Mouse (Mus musculus) lung, embryonic 14.5 days (tissue): ENCODE results near the gene 1700020N01Rik. TPM values are rescaled to one million over a fixed set of nuclear protein-coding genes. Genes with fewer than 3 reads are reported as not detected.

Experiments used
- ATAC-seq: fragments of 200-750 bp; cut with Nextera tagmentation; 2 replicates; pipeline ENCODE4 v1.8.0; 2017; ENCODE audit warnings: mild to moderate bottlenecking, moderate TSS enrichment, moderate library complexity; ENCODE audit not compliant: insufficient read depth
- DNase-seq: peaks from one replicate; pipeline ENCODE4 v3.0.0-alpha.2; 2015
- H3K27ac ChIP-seq: fragments of 300-500 bp; sonication (generic); 2 replicates; pipeline ENCODE4 v1.5.1; 2014; ENCODE audit warnings: low read depth, mild to moderate bottlenecking, moderate library complexity
- H3K27me3 ChIP-seq: fragments of 300-500 bp; sonication (generic); 2 replicates; pipeline ENCODE4 v1.6.1; 2014; ENCODE audit warnings: low read length, control low read depth; ENCODE audit not compliant: insufficient read depth
- H3K36me3 ChIP-seq: fragments of 300-500 bp; sonication (generic); 2 replicates; pipeline ENCODE4 v1.6.1; 2014; ENCODE audit warnings: control low read depth; ENCODE audit not compliant: insufficient read depth
- H3K4me1 ChIP-seq: fragments of 300-500 bp; sonication (generic); 2 replicates; pipeline ENCODE4 v1.6.1; 2014; ENCODE audit warnings: antibody characterized with exemption, control low read depth; ENCODE audit not compliant: insufficient read depth
- H3K4me2 ChIP-seq: fragments of 300-500 bp; sonication (generic); 2 replicates; pipeline ENCODE4 v1.6.1; 2014; ENCODE audit warnings: mild to moderate bottlenecking
- H3K4me3 ChIP-seq: fragments of 300-500 bp; sonication (generic); 2 replicates; pipeline ENCODE4 v1.5.1; 2014; ENCODE audit warnings: low read depth, low read length
- H3K9ac ChIP-seq: fragments of 300-500 bp; sonication (generic); 2 replicates; pipeline ENCODE4 v1.6.1; 2014
- H3K9me3 ChIP-seq: fragments of 300-500 bp; sonication (generic); 2 replicates; pipeline ENCODE4 v1.6.1; 2016; ENCODE audit warnings: low read depth, low read length, control low read depth
- CTCF ChIP-seq: IDR thresholded peaks from 2 replicates; pipeline ENCODE4 v1.5.1; 2016; ENCODE audit warnings: antibody characterized with exemption, low read depth
- WGBS: fragments of 180-500 bp; shearing (Covaris S2); extraction: QIAGEN DNeasy Blood & Tissue Kit; methylation state at CpG from one replicate; pipeline ENCODE4 v1.1.7; 2014; 5-methylcytosine and 5-hydroxymethylcytosine counted together
- polyA plus RNA-seq: library from polyadenylated mRNA; unstranded; fragments of >200 nt; fragmentation: Nextera tagmentation; extraction: Ambion mirVana; gene quantifications from 2 replicates; pipeline ENCODE4 v1.2.1, GENCODE M21; 2014

Gene 1700020N01Rik
- polyA plus RNA-seq, 1 experiment from 2014 or later = not detected

DNA sequence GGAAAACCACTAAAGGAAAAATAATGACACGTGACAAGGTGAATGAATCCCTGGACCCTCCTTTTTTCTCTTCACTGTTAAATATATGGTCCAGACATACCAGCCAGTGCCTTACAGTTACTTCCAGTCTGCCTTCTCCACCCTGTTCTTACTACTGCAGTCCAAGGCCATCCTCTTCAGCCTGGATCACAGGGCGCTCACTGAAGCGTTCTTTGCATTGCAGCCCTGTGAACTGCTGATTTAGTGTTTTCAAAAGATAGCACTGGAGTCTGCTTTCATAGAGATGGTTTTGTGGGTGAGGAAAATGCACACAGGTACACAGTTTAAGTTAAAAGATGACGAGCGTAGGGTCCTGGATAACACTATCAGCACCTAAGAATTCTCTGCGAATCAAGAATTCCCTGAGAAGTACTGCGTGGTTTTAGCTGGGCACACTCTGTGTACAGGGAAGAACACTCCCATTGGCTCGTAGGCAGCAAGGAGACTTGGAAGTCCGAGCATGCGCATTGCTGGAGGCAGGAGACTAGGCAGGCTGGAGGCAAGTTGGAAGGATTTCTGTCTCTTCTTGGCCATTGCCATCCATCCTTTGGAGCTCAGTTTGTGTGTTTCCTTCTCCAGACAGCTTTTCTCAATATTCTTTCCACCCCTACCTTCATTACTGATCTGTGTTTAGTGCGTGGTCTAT is 37.9 kb upstream of the 1700020N01Rik start:
- Histone ChIP-seq H3K9ac (no peak overlapping the region), H3K9me3 (no peaks in the 10 kb centered on the region), H3K27ac (no peak overlapping the region), H3K4me2 (no peak overlapping the region), H3K4me3 (no peak overlapping the region), H3K4me1 (no peaks in the 10 kb centered on the region), H3K36me3 (no peaks in the 10 kb centered on the region), H3K27me3 (no peaks in the 10 kb centered on the region)
- 78% methylated on average over 11 of the region's 11 CpGs for WGBS
- DNase-seq (no peak), ATAC-seq (no peak)
- TF ChIP-seq CTCF = no peak

DNA sequence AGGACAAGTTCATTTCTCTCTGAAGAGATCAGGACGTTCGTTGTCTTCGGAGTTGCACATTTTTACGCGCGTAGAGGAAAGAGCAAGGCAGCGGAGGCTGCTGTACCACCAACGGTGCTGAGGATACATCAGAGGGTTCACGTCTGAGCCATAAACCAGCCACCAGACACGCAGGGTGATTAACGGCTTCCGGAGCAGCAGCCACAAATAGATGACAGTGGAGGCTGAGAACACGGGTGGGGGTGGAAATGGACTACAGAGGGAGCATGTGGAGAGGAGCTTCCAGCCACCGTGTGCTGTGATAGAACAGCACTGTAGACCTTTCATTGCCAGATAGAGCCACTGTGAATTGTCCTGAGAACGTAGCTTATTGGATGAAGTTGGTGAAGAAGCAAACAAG is 33.2 kb upstream of the 1700020N01Rik start:
- H3K4me2 ChIP-seq = no peak overlapping the region
- TF ChIP-seq CTCF = no peak
- no peak overlapping the region for H3K9ac ChIP-seq
- DNase-seq = no peak
- H3K27me3 ChIP-seq = no peaks in the 10 kb centered on the region
- no peaks in the 10 kb centered on the region for H3K9me3 ChIP-seq
- no peak overlapping the region for H3K4me3 ChIP-seq
- no peak for ATAC-seq
- 65% methylated on average over 15 of the region's 15 CpGs for WGBS
- H3K27ac ChIP-seq = no peak overlapping the region
- H3K36me3 ChIP-seq = no peaks in the 10 kb centered on the region
- no peaks in the 10 kb centered on the region for H3K4me1 ChIP-seq

DNA sequence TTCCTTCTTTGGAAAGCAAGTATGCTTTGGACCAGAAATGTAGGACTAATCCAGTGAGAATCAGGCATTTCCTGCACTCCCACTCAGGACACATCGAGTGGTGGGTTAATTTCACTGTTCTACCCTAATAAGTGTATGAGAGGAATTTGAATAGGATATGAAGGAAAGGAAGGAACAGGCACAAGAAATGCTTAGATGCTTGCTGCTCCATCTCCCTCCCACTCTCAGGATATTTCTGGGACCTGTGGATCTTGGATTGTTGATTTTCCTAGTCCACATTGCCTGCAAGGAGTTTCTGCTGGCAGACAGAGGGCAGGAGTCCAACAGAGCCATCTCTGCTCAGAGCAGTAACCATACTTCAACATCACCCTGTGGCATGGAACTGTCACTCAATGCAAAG is 31.8 kb upstream of the 1700020N01Rik start:
- DNase-seq = no peak
- no peak overlapping the region for H3K9ac ChIP-seq
- WGBS = 69% methylated on average over 1 of the region's 1 CpGs
- no peaks in the 10 kb centered on the region for H3K4me1 ChIP-seq
- no peak overlapping the region for H3K4me3 ChIP-seq
- TF ChIP-seq CTCF = no peak
- no peaks in the 10 kb centered on the region for H3K9me3 ChIP-seq
- no peak overlapping the region for H3K4me2 ChIP-seq
- H3K27ac ChIP-seq = no peak overlapping the region
- no peaks in the 10 kb centered on the region for H3K36me3 ChIP-seq
- no peak for ATAC-seq
- no peaks in the 10 kb centered on the region for H3K27me3 ChIP-seq

DNA sequence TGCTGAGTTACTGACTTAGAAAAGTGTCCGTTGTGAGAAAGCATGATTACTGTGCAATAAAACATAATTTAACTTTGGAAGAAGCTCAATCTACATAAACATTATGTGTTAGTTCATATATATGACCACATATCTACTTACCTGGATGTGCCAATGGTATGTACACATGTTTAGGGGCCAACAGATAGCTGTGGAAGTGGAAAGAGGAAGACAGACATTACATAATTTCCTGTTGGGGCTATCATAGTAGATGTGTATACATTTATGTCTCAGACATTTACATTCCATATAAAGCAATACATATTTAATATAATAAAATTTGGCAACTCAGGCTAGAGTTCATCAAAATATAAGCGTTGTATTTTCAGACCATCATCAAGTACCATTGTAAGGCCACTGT is 29.5 kb upstream of the 1700020N01Rik start:
- Histone ChIP-seq H3K4me2 (no peak overlapping the region), H3K4me3 (no peak overlapping the region), H3K4me1 (no peaks in the 10 kb centered on the region), H3K36me3 (no peaks in the 10 kb centered on the region), H3K27me3 (no peaks in the 10 kb centered on the region), H3K9ac (no peak overlapping the region), H3K9me3 (no peaks in the 10 kb centered on the region), H3K27ac (no peak overlapping the region)
- WGBS = 80% methylated on average over 2 of the region's 2 CpGs
- DNase-seq = no peak
- no peak for TF ChIP-seq CTCF
- no peak for ATAC-seq

DNA sequence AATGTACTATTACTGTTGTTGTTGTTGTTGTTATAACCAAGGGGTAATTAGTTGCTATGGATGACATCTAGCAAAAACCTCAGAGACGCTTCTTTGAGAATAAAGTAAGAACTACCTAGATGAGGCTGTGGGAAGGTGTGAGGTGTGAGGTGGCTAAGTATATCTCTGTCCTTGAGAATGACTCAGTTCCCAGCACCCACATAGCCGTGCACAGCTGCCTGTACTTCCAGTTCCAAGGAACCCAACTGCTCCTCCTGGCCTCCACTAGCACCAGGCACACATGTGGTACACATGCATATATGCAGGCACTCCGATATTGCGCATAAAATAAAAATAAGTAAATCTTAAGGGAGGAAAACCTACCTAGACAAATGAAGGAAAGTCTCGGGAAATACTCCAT is 28.8 kb upstream of the 1700020N01Rik start:
- DNase-seq = no peak
- Histone ChIP-seq H3K27me3 (no peaks in the 10 kb centered on the region), H3K4me3 (no peak overlapping the region), H3K9ac (no peak overlapping the region), H3K4me2 (no peak overlapping the region), H3K36me3 (no peaks in the 10 kb centered on the region), H3K27ac (no peak overlapping the region), H3K9me3 (no peaks in the 10 kb centered on the region), H3K4me1 (no peaks in the 10 kb centered on the region)
- ATAC-seq = no peak
- TF ChIP-seq CTCF = no peak
- 87% methylated on average over 5 of the region's 5 CpGs for WGBS

DNA sequence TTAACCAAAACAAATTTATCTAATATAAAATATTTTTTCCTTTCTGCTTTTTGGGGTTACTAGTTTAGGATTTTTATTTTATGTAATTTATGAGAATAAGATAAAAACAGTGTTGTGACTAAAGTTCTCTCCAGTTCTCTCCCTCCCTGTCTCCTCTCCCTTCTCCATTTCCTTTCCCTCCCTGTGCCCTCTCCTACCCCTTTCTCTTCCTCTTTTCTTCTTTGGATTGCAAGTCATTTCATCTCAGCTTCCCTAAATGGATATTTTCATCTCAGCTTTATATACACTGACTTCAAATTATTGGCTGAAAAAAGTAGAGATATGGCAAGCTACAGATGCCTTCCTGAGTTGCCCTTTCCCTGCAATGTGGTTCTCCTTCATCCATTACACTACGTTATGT is 26.9 kb upstream of the 1700020N01Rik start:
- Histone ChIP-seq H3K4me2 (no peak overlapping the region), H3K4me3 (no peak overlapping the region), H3K4me1 (no peaks in the 10 kb centered on the region), H3K9ac (no peak overlapping the region), H3K27ac (no peak overlapping the region), H3K9me3 (no peaks in the 10 kb centered on the region), H3K27me3 (no peaks in the 10 kb centered on the region), H3K36me3 (no peaks in the 10 kb centered on the region)
- WGBS = 98% methylated on average over 1 of the region's 1 CpGs
- ATAC-seq (no peak), DNase-seq (no peak)
- no peak for TF ChIP-seq CTCF

DNA sequence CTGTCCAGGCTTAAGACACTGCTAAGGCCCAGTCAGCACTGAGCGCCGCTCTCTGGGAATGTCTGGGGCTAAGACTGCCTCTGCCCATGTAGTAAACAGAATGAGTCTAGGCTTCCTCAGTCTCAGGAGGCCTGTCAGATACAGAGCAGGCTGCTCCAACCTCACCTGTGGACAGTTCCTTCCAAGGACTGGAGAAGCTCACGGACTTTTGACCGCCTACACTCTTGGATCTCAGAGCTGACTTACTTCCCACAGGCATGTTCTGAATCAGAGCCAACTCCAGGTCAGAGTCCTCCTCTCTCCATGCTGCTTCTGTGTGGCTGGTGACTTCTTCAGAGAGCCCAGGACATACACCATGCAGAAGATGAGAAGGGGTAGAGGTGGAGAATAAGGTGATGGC is 21.3 kb upstream of the 1700020N01Rik start:
- WGBS = 82% methylated on average over 4 of the region's 4 CpGs
- no peaks in the 10 kb centered on the region for H3K4me1 ChIP-seq

More for the DNA sequence above, 21.3 kb upstream of the 1700020N01Rik start:
- H3K27me3 ChIP-seq = no peaks in the 10 kb centered on the region
- TF ChIP-seq CTCF = no peak
- H3K36me3 ChIP-seq = no peaks in the 10 kb centered on the region
- H3K4me3 ChIP-seq = no peak overlapping the region
- ATAC-seq (no peak), DNase-seq (no peak)
- no peak overlapping the region for H3K9ac ChIP-seq
- H3K9me3 ChIP-seq = no peaks in the 10 kb centered on the region
- H3K27ac ChIP-seq = no peak overlapping the region
- no peak overlapping the region for H3K4me2 ChIP-seq
